Mouse (Mus musculus) forebrain, postnatal 0 days (tissue): Measurements from ENCODE around the gene Vamp5. TPM values are rescaled to one million over a fixed set of nuclear protein-coding genes. Genes with fewer than 3 reads are reported as not detected.

ENCODE experiments used
- ATAC-seq: fragments of 200-750 bp; cut with Nextera tagmentation; 2 replicates; pipeline ENCODE4 v1.8.0; 2017; ENCODE audit warnings: mild to moderate bottlenecking, moderate library complexity
- DNase-seq: peaks from one replicate; pipeline ENCODE4 v3.0.0-alpha.2; 2015
- H3K27ac ChIP-seq: fragments of 300-500 bp; sonication (generic); 2 replicates; pipeline ENCODE4 v1.5.1; 2014; ENCODE audit warnings: low read depth, mild to moderate bottlenecking, antibody characterized with exemption, low read length, moderate library complexity, mixed read lengths
- H3K27me3 ChIP-seq: fragments of 300-500 bp; sonication (generic); 2 replicates; pipeline ENCODE4 v1.6.1; 2014; ENCODE audit warnings: mild to moderate bottlenecking, low read length, mixed read lengths; ENCODE audit not compliant: insufficient read depth
- H3K36me3 ChIP-seq: fragments of 300-500 bp; sonication (generic); 2 replicates; pipeline ENCODE4 v1.6.1; 2014; ENCODE audit warnings: mild to moderate bottlenecking, moderate library complexity; ENCODE audit not compliant: insufficient read depth
- H3K4me1 ChIP-seq: fragments of 300-500 bp; sonication (generic); 2 replicates; pipeline ENCODE4 v1.6.1; 2014; ENCODE audit warnings: antibody characterized with exemption; ENCODE audit not compliant: insufficient read depth
- H3K4me2 ChIP-seq: fragments of 300-500 bp; sonication (generic); 2 replicates; pipeline ENCODE4 v1.6.1; 2014; ENCODE audit warnings: low read depth, mild to moderate bottlenecking, moderate library complexity
- H3K4me3 ChIP-seq: fragments of 300-500 bp; sonication (generic); 2 replicates; pipeline ENCODE4 v1.5.1; 2014; ENCODE audit warnings: low read depth, low read length, mixed read lengths
- H3K9ac ChIP-seq: fragments of 300-500 bp; sonication (generic); 2 replicates; pipeline ENCODE4 v1.6.1; 2014; ENCODE audit warnings: mild to moderate bottlenecking
- H3K9me3 ChIP-seq: fragments of 300-500 bp; sonication (generic); 2 replicates; pipeline ENCODE4 v1.6.1; 2016; ENCODE audit warnings: low read length
- CTCF ChIP-seq: sonication (generic); IDR thresholded peaks from 2 replicates; pipeline ENCODE4 v1.5.1; 2016; ENCODE audit warnings: antibody characterized with exemption, control low read depth, low read depth
- WGBS: fragments of 180-500 bp; shearing (Covaris S2); extraction: QIAGEN DNeasy Blood & Tissue Kit; methylation state at CpG from one replicate; pipeline ENCODE4 v1.1.7; 2014; 5-methylcytosine and 5-hydroxymethylcytosine counted together
- polyA plus RNA-seq: library from polyadenylated mRNA; unstranded; fragments of >200 nt; fragmentation: Nextera tagmentation; extraction: Ambion mirVana; gene quantifications from 2 replicates; pipeline ENCODE4 v1.2.1, GENCODE M21; 2015
- total RNA-seq: library from RNA; depleted of rRNA; stranded (reverse); fragments of >200 nt; gene quantifications from 2 replicates; pipeline ENCODE4 v1.2.3, GENCODE M21; 2014

Gene Vamp5
- total and polyA plus RNA-seq, 2 experiments from 2014 or later = 11.6 to 17.1 TPM

GRCm38 (mm10) chr6:72383142-72383820 is 3.0 kb upstream of the Vamp5 start:
- WGBS = 84% methylated on average over 6 of the region's 6 CpGs
- ATAC-seq (no peak), DNase-seq (no peak)
- Histone ChIP-seq H3K4me1 (no peaks in the 10 kb centered on the region), H3K27ac (no peak overlapping the region), H3K36me3 (no peaks in the 10 kb centered on the region), H3K4me2 (no peak overlapping the region), H3K9me3 (no peaks in the 10 kb centered on the region), H3K9ac (no peak overlapping the region), H3K4me3 (no peak overlapping the region), H3K27me3 (no peaks in the 10 kb centered on the region)
- TF ChIP-seq CTCF = no peak

GRCm38 (mm10) chr6:72382494-72382893 is 2.2 kb upstream of the Vamp5 start:
- no peaks in the 10 kb centered on the region for H3K4me1 ChIP-seq
- 83% methylated on average over 6 of the region's 6 CpGs for WGBS

GRCm38 (mm10) chr6:72379377-72380130 is 714 bp downstream of the Vamp5 start:
- Histone ChIP-seq H3K36me3 (no peaks in the 10 kb centered on the region), H3K9ac (0 out of 2 replicates have a peak overlapping the region, but pooled peaks have one; percentile 14), H3K27me3 (no peaks in the 10 kb centered on the region), H3K4me3 (peak overlapping the region; percentile 34), H3K9me3 (no peaks in the 10 kb centered on the region), H3K4me2 (peak overlapping the region; percentile 49), H3K4me1 (no peaks in the 10 kb centered on the region), H3K27ac (no peak overlapping the region)
- DNase-seq (no peak), ATAC-seq (no peak)
- 48% methylated on average over 7 of the region's 7 CpGs for WGBS
- no peak for TF ChIP-seq CTCF

More at GRCm38 (mm10) chr6:72382494-72382893, 2.2 kb upstream of the Vamp5 start:
- ATAC-seq = no peak
- Histone ChIP-seq H3K27ac (no peak overlapping the region), H3K4me2 (no peak overlapping the region), H3K9me3 (no peaks in the 10 kb centered on the region), H3K4me3 (no peak overlapping the region), H3K9ac (no peak overlapping the region), H3K27me3 (no peaks in the 10 kb centered on the region), H3K36me3 (no peaks in the 10 kb centered on the region)
- DNase-seq = no peak
- TF ChIP-seq CTCF = no peak

- ATAC-seq (no peak), DNase-seq (no peak)
- Histone ChIP-seq H3K9ac (no peak overlapping the region), H3K9me3 (no peaks in the 10 kb centered on the region), H3K27ac (no peak overlapping the region), H3K36me3 (no peaks in the 10 kb centered on the region), H3K4me2 (no peak overlapping the region), H3K4me3 (no peak overlapping the region), H3K4me1 (no peaks in the 10 kb centered on the region), H3K27me3 (no peaks in the 10 kb centered on the region)
- TF ChIP-seq CTCF = no peak
- 86% methylated on average over 8 of the region's 8 CpGs for WGBS
Measured at GRCm38 (mm10) chr6:72378510-72379234, 1.6 kb downstream of the Vamp5 start.

GRCm38 (mm10) chr6:72374820-72375563 is 5.3 kb downstream of the Vamp5 start:
- Histone ChIP-seq H3K9ac (no peak overlapping the region), H3K27me3 (no peaks in the 10 kb centered on the region), H3K4me1 (no peaks in the 10 kb centered on the region), H3K27ac (no peak overlapping the region), H3K36me3 (no peaks in the 10 kb centered on the region), H3K9me3 (no peaks in the 10 kb centered on the region), H3K4me2 (no peak overlapping the region), H3K4me3 (no peak overlapping the region)
- no peak for TF ChIP-seq CTCF
- ATAC-seq (no peak), DNase-seq (no peak)
- WGBS = 81% methylated on average over 15 of the region's 15 CpGs

- DNase-seq (no peak), ATAC-seq (no peak)
- TF ChIP-seq CTCF = no peak
- Histone ChIP-seq H3K4me1 (no peaks in the 10 kb centered on the region), H3K4me2 (no peak overlapping the region), H3K4me3 (no peak overlapping the region), H3K9ac (no peak overlapping the region), H3K36me3 (no peaks in the 10 kb centered on the region), H3K27ac (no peak overlapping the region), H3K9me3 (no peaks in the 10 kb centered on the region), H3K27me3 (no peaks in the 10 kb centered on the region)
- 68% methylated on average over 7 of the region's 7 CpGs for WGBS
Measured at GRCm38 (mm10) chr6:72374206-72374605, 6.1 kb downstream of the Vamp5 start.
